Mouse (Mus musculus) ES-Bruce4 (cell line): ENCODE measurements around the gene Mansc1.

ENCODE experiments used
- CTCF ChIP-seq: IDR thresholded peaks from one replicate; pipeline ENCODE4 v1.8.1; 2011; ENCODE audit warnings: low read depth, low read length
- POLR2A ChIP-seq: IDR thresholded peaks from one replicate; pipeline ENCODE4 v1.8.1; 2011; ENCODE audit warnings: low read length; ENCODE audit not compliant: insufficient read depth

- TF ChIP-seq CTCF (peak; percentile 52), POLR2A (no peak)
Measured at GRCm38 (mm10) chr6:134640485-134641475, 8.5 kb upstream of the Mansc1 start.
